Mouse (Mus musculus) kidney, adult 2 months (tissue): Measurements from ENCODE around the gene Inha. TPM values are rescaled to one million over a fixed set of nuclear protein-coding genes. Genes with fewer than 3 reads are reported as not detected.

Experiments
- DNase-seq: peaks from one replicate; pipeline ENCODE4 v3.0.0; 2021
- H3K27ac ChIP-seq: fragments of 200-500 bp; 2 replicates; pipeline ENCODE4 v1.5.1; 2012; ENCODE audit warnings: low read depth, low read length, control low read depth, inconsistent platforms; ENCODE audit not compliant: insufficient read depth
- H3K27me3 ChIP-seq: fragments of 200-500 bp; replicated peaks from 2 replicates; pipeline ENCODE4 v1.6.1; 2012; ENCODE audit warnings: mild to moderate bottlenecking, moderate library complexity, low read length, inconsistent platforms; ENCODE audit not compliant: control insufficient read depth, insufficient read depth
- H3K36me3 ChIP-seq: fragments of 200-500 bp; 2 replicates; pipeline ENCODE4 v1.6.1; 2012; ENCODE audit warnings: mild to moderate bottlenecking, moderate library complexity, low read length, inconsistent platforms; ENCODE audit not compliant: control insufficient read depth, insufficient read depth
- H3K4me1 ChIP-seq: fragments of 200-500 bp; 2 replicates; pipeline ENCODE4 v1.6.1; 2011; ENCODE audit warnings: low read length; ENCODE audit not compliant: control insufficient read depth, insufficient read depth
- H3K4me3 ChIP-seq: fragments of 200-500 bp; 2 replicates; pipeline ENCODE4 v1.5.1; 2011; ENCODE audit warnings: mild to moderate bottlenecking, low read depth, low read length, control low read depth; ENCODE audit not compliant: insufficient read depth
- CTCF ChIP-seq: fragments of 200-500 bp; conservative IDR thresholded peaks from 2 replicates; pipeline ENCODE4 v1.5.1; 2011; ENCODE audit warnings: low read depth, mild to moderate bottlenecking, control low read depth, low read length, moderate library complexity, mixed read lengths; ENCODE audit not compliant: insufficient read depth, insufficient read length
- POLR2A ChIP-seq: fragments of 200-500 bp; IDR thresholded peaks from one replicate; pipeline ENCODE4 v1.6.1; 2011; ENCODE audit warnings: low read depth, low read length, control low read depth
- WGBS: fragments of 180-500 bp; shearing (Covaris S2); methylation state at CpG from one replicate; pipeline ENCODE4 v1.1.7; 2018; 5-methylcytosine and 5-hydroxymethylcytosine counted together
- polyA plus RNA-seq: library from polyadenylated mRNA; depleted of rRNA; stranded (reverse); fragments of >200 nt; gene quantifications from 2 replicates; pipeline ENCODE4 v1.2.3, GENCODE M21; 2012

The Inha gene
- polyA plus RNA-seq, 1 experiment: 3.9 TPM

GRCm38 (mm10) chr1:75504256-75505045, 2.4 kb upstream of the Inha start:
- no peak overlapping the region for H3K27ac ChIP-seq
- no peaks in the 10 kb centered on the region for H3K36me3 ChIP-seq
- DNase-seq: no peak
- no peaks in the 10 kb centered on the region for H3K27me3 ChIP-seq
- no peak overlapping the region; the same call in 1 of the 2 replicates for H3K4me3 ChIP-seq
- H3K4me1 ChIP-seq: no peaks in the 10 kb centered on the region
- TF ChIP-seq CTCF (no peak), POLR2A (no peak)
- 79% methylated on average over 9 of the region's 9 CpGs for WGBS

- H3K27me3 ChIP-seq: no peaks in the 10 kb centered on the region
- H3K4me1 ChIP-seq: no peaks in the 10 kb centered on the region
- peak; percentile 34 for DNase-seq
- H3K27ac ChIP-seq: no peak overlapping the region
- no peaks in the 10 kb centered on the region for H3K36me3 ChIP-seq
- peak overlapping the region; percentile 55 for H3K4me3 ChIP-seq
- no peak for TF ChIP-seq CTCF
- no peak for TF ChIP-seq POLR2A
- WGBS: 3% methylated on average over 84 of the region's 84 CpGs
Observed at GRCm38 (mm10) chr1:75505159-75505955, 1.5 kb upstream of the Inha start.

GRCm38 (mm10) chr1:75505956-75506831, 683 bp upstream of the Inha start, which contains the start of gene Obsl1:
Obsl1 (minus strand) TSS chr1:75506452.
- H3K27me3 ChIP-seq: no peaks in the 10 kb centered on the region
- 3% methylated on average over 65 of the region's 65 CpGs for WGBS
- no peaks in the 10 kb centered on the region for H3K36me3 ChIP-seq
- H3K4me1 ChIP-seq: no peaks in the 10 kb centered on the region
- H3K4me3 ChIP-seq: peak within 1 kb of the TSS; percentile 55
- no peak within 1 kb of the TSS for H3K27ac ChIP-seq
- DNase-seq: peak; percentile 44
- no peak for TF ChIP-seq CTCF
- no peak for TF ChIP-seq POLR2A

GRCm38 (mm10) chr1:75509586-75509985, 2.7 kb downstream of the Inha start:
- Histone ChIP-seq H3K27ac (no peak overlapping the region), H3K36me3 (no peaks in the 10 kb centered on the region), H3K4me3 (no peak overlapping the region), H3K27me3 (no peaks in the 10 kb centered on the region), H3K4me1 (no peaks in the 10 kb centered on the region)
- DNase-seq: no peak
- TF ChIP-seq CTCF (no peak), POLR2A (no peak)
- 73% methylated on average over 20 of the region's 20 CpGs for WGBS

GRCm38 (mm10) chr1:75510154-75510553, 3.3 kb downstream of the Inha start:
- H3K4me1 ChIP-seq: no peaks in the 10 kb centered on the region
- 74% methylated on average over 5 of the region's 5 CpGs for WGBS
- H3K4me3 ChIP-seq: no peak overlapping the region
- no peaks in the 10 kb centered on the region for H3K27me3 ChIP-seq
- DNase-seq: no peak
- TF ChIP-seq POLR2A: no peak
- no peak for TF ChIP-seq CTCF
- no peak overlapping the region for H3K27ac ChIP-seq
- no peaks in the 10 kb centered on the region for H3K36me3 ChIP-seq

GRCm38 (mm10) chr1:75511437-75512210, 4.7 kb downstream of the Inha start:
- H3K36me3 ChIP-seq: no peaks in the 10 kb centered on the region
- WGBS: 75% methylated on average over 4 of the region's 4 CpGs
- no peak overlapping the region for H3K27ac ChIP-seq
- TF ChIP-seq CTCF: no peak
- no peak for TF ChIP-seq POLR2A
- no peak for DNase-seq
- no peak overlapping the region for H3K4me3 ChIP-seq
- H3K4me1 ChIP-seq: no peaks in the 10 kb centered on the region
- no peaks in the 10 kb centered on the region for H3K27me3 ChIP-seq
